Mouse (Mus musculus) heart, postnatal 0 days (tissue): ENCODE data around the gene Ext2.

ENCODE experiments used
- CTCF ChIP-seq: IDR thresholded peaks from 2 replicates; pipeline ENCODE4 v1.5.1; 2016; ENCODE audit warnings: antibody characterized with exemption, control low read depth, low read depth
- EP300 ChIP-seq: IDR thresholded peaks from 2 replicates; pipeline ENCODE4 v1.6.1; 2016; ENCODE audit warnings: antibody characterized with exemption, low read depth

GRCm38 (mm10) chr2:93835596-93835995, 13.2 kb upstream of the Ext2 start:
- TF ChIP-seq CTCF (no peak), EP300 (no peak)
